Mouse (Mus musculus) intestine, postnatal 0 days (tissue): ENCODE measurements around the gene Wiz. TPM values are rescaled to one million over a fixed set of nuclear protein-coding genes. Genes with fewer than 3 reads are reported as not detected.

Experiments
- ATAC-seq: fragments of 200-750 bp; cut with Nextera tagmentation; 2 replicates; pipeline ENCODE4 v1.8.0; 2017; ENCODE audit warnings: mild to moderate bottlenecking, moderate TSS enrichment, moderate library complexity
- H3K27ac ChIP-seq: fragments of 300-500 bp; sonication (generic); 2 replicates; pipeline ENCODE4 v1.5.1; 2014; ENCODE audit warnings: mild to moderate bottlenecking, low read depth, low read length, moderate library complexity
- H3K27me3 ChIP-seq: fragments of 300-500 bp; sonication (generic); replicated peaks from 2 replicates; pipeline ENCODE4 v1.6.1; 2014; ENCODE audit warnings: low read length, mixed read lengths; ENCODE audit not compliant: control insufficient read depth, insufficient read depth
- H3K36me3 ChIP-seq: fragments of 300-500 bp; sonication (generic); 2 replicates; pipeline ENCODE4 v1.6.1; 2014; ENCODE audit warnings: mild to moderate bottlenecking, moderate library complexity; ENCODE audit not compliant: control insufficient read depth, insufficient read depth
- H3K4me1 ChIP-seq: fragments of 300-500 bp; sonication (generic); replicated peaks from 2 replicates; pipeline ENCODE4 v1.6.1; 2014; ENCODE audit warnings: antibody characterized with exemption, low read length, mixed read lengths; ENCODE audit not compliant: control insufficient read depth, insufficient read depth
- H3K4me2 ChIP-seq: fragments of 300-500 bp; sonication (generic); replicated peaks from 2 replicates; pipeline ENCODE4 v1.6.1; 2014; ENCODE audit warnings: low read depth, mild to moderate bottlenecking, moderate library complexity
- H3K4me3 ChIP-seq: fragments of 300-500 bp; sonication (generic); 2 replicates; pipeline ENCODE4 v1.5.1; 2014; ENCODE audit warnings: low read depth, low read length
- H3K9ac ChIP-seq: fragments of 300-500 bp; sonication (generic); 2 replicates; pipeline ENCODE4 v1.6.1; 2014; ENCODE audit warnings: mild to moderate bottlenecking, low read depth, low read length
- H3K9me3 ChIP-seq: fragments of 300-500 bp; sonication (generic); 2 replicates; pipeline ENCODE4 v1.6.1; 2016; ENCODE audit warnings: mixed run types; ENCODE audit not compliant: control insufficient read depth
- CTCF ChIP-seq: sonication (generic); IDR thresholded peaks from 2 replicates; pipeline ENCODE4 v1.5.1; 2016; ENCODE audit warnings: low read depth, mild to moderate bottlenecking, control low read depth, antibody characterized with exemption, moderate library complexity
- WGBS: fragments of 180-500 bp; shearing (Covaris S2); extraction: QIAGEN DNeasy Blood & Tissue Kit; methylation state at CpG from one replicate; pipeline ENCODE4 v1.1.7; 2014; 5-methylcytosine and 5-hydroxymethylcytosine counted together
- polyA plus RNA-seq: library from polyadenylated mRNA; unstranded; fragments of >200 nt; fragmentation: Nextera tagmentation; extraction: Ambion mirVana; gene quantifications from 2 replicates; pipeline ENCODE4 v1.2.1, GENCODE M21; 2015

Wiz gene
- polyA plus RNA-seq, 1 experiment from 2014 or later, result 10.0 TPM

GRCm38 (mm10) chr17:32349851-32350381, 39.3 kb downstream of the Wiz start:
- H3K9ac ChIP-seq, result peak overlapping the region; percentile 61
- under 1% methylated on average over 24 of the region's 24 CpGs for WGBS
- H3K4me2 ChIP-seq, result peak overlapping the region; percentile 86
- H3K4me1 ChIP-seq, result no peaks in the 10 kb centered on the region
- no peaks in the 10 kb centered on the region for H3K27me3 ChIP-seq
- no peaks in the 10 kb centered on the region for H3K9me3 ChIP-seq
- no peak for TF ChIP-seq CTCF
- peaks cover 15% of the 10 kb centered on the region for H3K36me3 ChIP-seq
- peak overlapping the region; percentile 67 for H3K4me3 ChIP-seq
- H3K27ac ChIP-seq, result peak overlapping the region; percentile 51
- peak; percentile 15; the same call in 1 of the 2 replicates for ATAC-seq

- ATAC-seq, result no peak
- WGBS, result 7% methylated on average over 4 of the region's 4 CpGs
Measured at GRCm38 (mm10) chr17:32349037-32349732, 40.1 kb downstream of the Wiz start.

DNA sequence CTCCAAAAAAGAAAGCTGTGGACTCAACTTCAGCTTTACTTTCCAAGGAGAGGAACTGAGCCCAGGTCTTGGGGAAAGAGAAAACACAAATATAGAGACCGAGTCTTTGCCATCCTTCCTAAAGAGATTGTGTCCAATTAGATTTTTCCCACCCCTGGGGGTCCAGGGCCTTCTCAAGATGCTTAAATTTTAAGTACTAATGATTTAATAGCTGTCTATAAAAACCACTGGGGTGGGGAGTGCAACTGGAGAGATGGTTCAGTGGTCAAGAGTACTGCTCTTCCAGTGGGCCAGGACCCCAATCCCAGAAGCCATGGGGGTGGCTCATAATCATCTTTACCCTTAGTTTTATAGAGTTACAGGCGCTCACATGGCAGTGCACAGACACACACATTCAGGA, 40.8 kb downstream of the Wiz start:
- no peaks in the 10 kb centered on the region for H3K4me1 ChIP-seq
- no peak for TF ChIP-seq CTCF
- 85% methylated on average over 2 of the region's 2 CpGs for whole genome bisulfite sequencing
- H3K9me3 ChIP-seq, result no peaks in the 10 kb centered on the region
- H3K4me3 ChIP-seq, result no peak overlapping the region
- H3K9ac ChIP-seq, result no peak overlapping the region
- H3K36me3 ChIP-seq, result peaks cover 16% of the 10 kb centered on the region; the same call in 1 of the 2 replicates
- peak overlapping the region; percentile 86; the same call in 1 of the 2 replicates for H3K4me2 ChIP-seq
- ATAC-seq, result no peak
- no peak overlapping the region for H3K27ac ChIP-seq
- no peaks in the 10 kb centered on the region for H3K27me3 ChIP-seq

More at GRCm38 (mm10) chr17:32349037-32349732, 40.1 kb downstream of the Wiz start:
- Histone ChIP-seq H3K4me3 (peak overlapping the region; percentile 67), H3K4me1 (no peaks in the 10 kb centered on the region), H3K9ac (peak overlapping the region; percentile 61), H3K4me2 (peak overlapping the region; percentile 86), H3K27me3 (no peaks in the 10 kb centered on the region), H3K9me3 (no peaks in the 10 kb centered on the region), H3K27ac (peak overlapping the region; percentile 30; the same call in 1 of the 2 replicates), H3K36me3 (peaks cover 15% of the 10 kb centered on the region; the same call in 1 of the 2 replicates)
- peak; percentile 96 for TF ChIP-seq CTCF

- WGBS, result 87% methylated on average over 1 of the region's 1 CpGs
- no peak overlapping the region for H3K27ac ChIP-seq
- no peak for ATAC-seq
- no peak for TF ChIP-seq CTCF
- no peak overlapping the region for H3K4me3 ChIP-seq
- H3K9ac ChIP-seq, result no peak overlapping the region
- no peak overlapping the region for H3K4me2 ChIP-seq
- no peaks in the 10 kb centered on the region for H3K9me3 ChIP-seq
- H3K4me1 ChIP-seq, result no peaks in the 10 kb centered on the region
- peaks cover 43% of the 10 kb centered on the region for H3K36me3 ChIP-seq
- no peaks in the 10 kb centered on the region for H3K27me3 ChIP-seq
Measured at GRCm38 (mm10) chr17:32341102-32341501, 48.1 kb downstream of the Wiz start.

GRCm38 (mm10) chr17:32340110-32340509, 49.1 kb downstream of the Wiz start:
- no peak overlapping the region for H3K9ac ChIP-seq
- H3K27ac ChIP-seq, result no peak overlapping the region
- H3K27me3 ChIP-seq, result no peaks in the 10 kb centered on the region
- peak; percentile 31; the same call in 1 of the 2 replicates for ATAC-seq
- H3K9me3 ChIP-seq, result no peaks in the 10 kb centered on the region
- H3K4me3 ChIP-seq, result no peak overlapping the region
- H3K4me1 ChIP-seq, result no peaks in the 10 kb centered on the region
- WGBS, result 65% methylated on average over 1 of the region's 1 CpGs
- H3K36me3 ChIP-seq, result peaks cover 53% of the 10 kb centered on the region
- H3K4me2 ChIP-seq, result no peak overlapping the region
- TF ChIP-seq CTCF, result no peak

- H3K9me3 ChIP-seq, result no peaks in the 10 kb centered on the region
- no peak overlapping the region for H3K4me3 ChIP-seq
- H3K9ac ChIP-seq, result no peak overlapping the region
- H3K27ac ChIP-seq, result no peak overlapping the region
- H3K36me3 ChIP-seq, result peaks cover 76% of the 10 kb centered on the region
- no peak overlapping the region for H3K4me2 ChIP-seq
- no peaks in the 10 kb centered on the region for H3K4me1 ChIP-seq
- WGBS, result 92% methylated on average over 2 of the region's 2 CpGs
- TF ChIP-seq CTCF, result no peak
- ATAC-seq, result no peak
- no peaks in the 10 kb centered on the region for H3K27me3 ChIP-seq
Measured at GRCm38 (mm10) chr17:32335869-32336268, 53.4 kb downstream of the Wiz start.
